In the genomic region with DNA sequence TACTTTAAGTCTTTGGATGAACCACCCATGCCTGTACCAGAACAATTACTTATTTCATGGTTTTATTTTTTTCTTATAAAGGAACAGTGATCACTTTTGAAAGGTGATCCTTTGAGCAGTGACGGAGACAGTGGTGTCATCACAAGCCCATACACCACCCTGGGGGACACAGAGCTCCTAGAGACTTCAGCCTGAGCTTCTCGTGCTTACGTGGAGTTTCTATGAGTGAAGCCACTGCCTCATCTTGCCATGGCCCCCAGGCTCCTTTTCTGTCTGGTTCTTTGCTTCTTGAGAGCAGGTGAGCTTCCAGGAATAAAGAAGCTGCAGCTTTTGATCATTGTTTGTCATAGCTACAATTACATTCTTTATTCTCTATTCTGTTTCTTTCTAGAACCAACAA, we compare ENCODE assay signal across 18 mouse cellular contexts.
"Had no signal": no experiment of that assay in that cellular context is flagged by ENCODE, and none has a peak within 500 bp of the region (broad histone marks: within the 10 kb centered on the region; RNA-seq: fewer than 3 reads in every experiment).

No protein-coding gene starts in this region.

- DNase-seq: lung, adult 18-20 months; lung, embryonic 14.5 days; lung, postnatal 10 days; lung, postnatal 4 days; midbrain, embryonic 14.5 days; retina, postnatal 1 day; right cerebral cortex, adult 18-20 months; right cerebral cortex, postnatal 25 days; right cerebral cortex, postnatal 4 days; spleen, adult 18-20 months; thymus, postnatal 14 days had no signal

- ATAC-seq: midbrain, embryonic 16.5 days had no signal

- H3K36me3 ChIP-seq: midbrain, embryonic 10.5 days; midbrain, embryonic 12.5 days; neural tube, embryonic 13.5 days; neural tube, embryonic 15.5 days had no signal

- H3K4me3 ChIP-seq: midbrain, embryonic 10.5 days; midbrain, embryonic 12.5 days; myocyte; neural tube, embryonic 13.5 days; neural tube, embryonic 15.5 days had no signal

- H3K27ac ChIP-seq: liver, embryonic 14.5 days; midbrain, embryonic 10.5 days; midbrain, embryonic 12.5 days; neural tube, embryonic 13.5 days; neural tube, embryonic 15.5 days had no signal

- H3K27me3 ChIP-seq: midbrain, embryonic 12.5 days; neural tube, embryonic 13.5 days; neural tube, embryonic 15.5 days had no signal

- H3K4me1 ChIP-seq: midbrain, embryonic 10.5 days; midbrain, embryonic 12.5 days; neural tube, embryonic 13.5 days; neural tube, embryonic 15.5 days had no signal
